Mouse (Mus musculus) ES-E14 (cell line): Measurements from ENCODE around the gene Ankrd35. TPM values are rescaled to one million over a fixed set of nuclear protein-coding genes. Genes with fewer than 3 reads are reported as not detected.

ENCODE experiments used
- DNase-seq: peaks from one replicate; pipeline ENCODE4 v3.0.0-alpha.2; 2013; ENCODE audit warnings: low read depth, low spot score
- H3K27ac ChIP-seq: 2 replicates; pipeline ENCODE4 v1.5.1; 2012; ENCODE audit warnings: low read depth, mild to moderate bottlenecking, low read length, moderate library complexity, mixed read lengths; ENCODE audit not compliant: poor library complexity, insufficient read depth, severe bottlenecking
- H3K36me3 ChIP-seq: 2 replicates; pipeline ENCODE4 v1.6.1; 2012; ENCODE audit warnings: mild to moderate bottlenecking, low read length, moderate library complexity, mixed read lengths; ENCODE audit not compliant: control insufficient read depth, poor library complexity, insufficient read depth, severe bottlenecking
- H3K4me1 ChIP-seq, 2 experiments: fragments of 150-350 bp in 1 of 2; sonication (generic) in 1 of 2; 2 replicates each; pipeline ENCODE4 v1.6.1; 2012; ENCODE audit warnings: low read length in 2 of 2, mild to moderate bottlenecking in 1 of 2, mixed read lengths in 1 of 2; ENCODE audit not compliant: control insufficient read depth in 2 of 2, insufficient read depth in 2 of 2, poor library complexity in 1 of 2
- H3K4me3 ChIP-seq, 2 experiments: fragments of 150-350 bp in 1 of 2; sonication (generic) in 1 of 2; 2 replicates each; pipeline ENCODE4 v1.5.1; 2012; ENCODE audit warnings: low read length in 2 of 2, low read depth in 1 of 2, mild to moderate bottlenecking in 1 of 2, mixed read lengths in 1 of 2; ENCODE audit not compliant: insufficient read depth in 1 of 2, poor library complexity in 1 of 2, severe bottlenecking in 1 of 2
- H3K9ac ChIP-seq: 2 replicates; pipeline ENCODE4 v1.6.1; 2012; ENCODE audit warnings: low read depth, mild to moderate bottlenecking, low read length, mixed read lengths; ENCODE audit not compliant: poor library complexity, insufficient read depth, severe bottlenecking
- H3K9me3 ChIP-seq: fragments of 150-350 bp; sonication (generic); 2 replicates; pipeline ENCODE4 v1.6.1; 2012; ENCODE audit warnings: low read depth, mild to moderate bottlenecking, low read length; ENCODE audit not compliant: control insufficient read depth, insufficient read depth
- CHD2 ChIP-seq: IDR thresholded peaks from 2 replicates; pipeline ENCODE4 v1.6.1; 2014; ENCODE audit warnings: mild to moderate bottlenecking, low read depth, low read length, inconsistent platforms
- HCFC1 ChIP-seq: IDR thresholded peaks from 2 replicates; pipeline ENCODE4 v1.6.1; 2012; ENCODE audit warnings: low read length, inconsistent platforms, borderline replicate concordance; ENCODE audit not compliant: insufficient read depth
- MAFK ChIP-seq: IDR thresholded peaks from 2 replicates; pipeline ENCODE4 v1.6.1; 2014; ENCODE audit warnings: mild to moderate bottlenecking, low read depth, low read length, inconsistent platforms; ENCODE audit not compliant: insufficient read depth
- ZC3H11A ChIP-seq: IDR thresholded peaks from 2 replicates; pipeline ENCODE4 v1.6.1; 2012; ENCODE audit warnings: low read depth, mild to moderate bottlenecking, inconsistent platforms, low read length, borderline replicate concordance
- ZNF384 ChIP-seq: IDR thresholded peaks from 2 replicates; pipeline ENCODE4 v1.6.1; 2012; ENCODE audit warnings: low read depth, low read length, inconsistent platforms
- in situ Hi-C, 2 experiments: fragments of 600-800 bp; cut with MboI; formaldehyde crosslinking; loops; one replicate each; pipeline ENCODE4 v1.15.1; 2025; ENCODE audit warnings: low sequenced_read_pairs in 2 of 2, inconsistent platforms in 1 of 2; ENCODE audit not compliant: unreplicated experiment in 2 of 2
- total RNA-seq: library from RNA; depleted of rRNA; stranded (reverse); fragments of 300-350 nt; gene quantifications from 2 replicates; pipeline ENCODE4 v1.2.3, GENCODE M21; 2012

Ankrd35 gene
- total RNA-seq, 1 experiment: 3.7 TPM

DNA sequence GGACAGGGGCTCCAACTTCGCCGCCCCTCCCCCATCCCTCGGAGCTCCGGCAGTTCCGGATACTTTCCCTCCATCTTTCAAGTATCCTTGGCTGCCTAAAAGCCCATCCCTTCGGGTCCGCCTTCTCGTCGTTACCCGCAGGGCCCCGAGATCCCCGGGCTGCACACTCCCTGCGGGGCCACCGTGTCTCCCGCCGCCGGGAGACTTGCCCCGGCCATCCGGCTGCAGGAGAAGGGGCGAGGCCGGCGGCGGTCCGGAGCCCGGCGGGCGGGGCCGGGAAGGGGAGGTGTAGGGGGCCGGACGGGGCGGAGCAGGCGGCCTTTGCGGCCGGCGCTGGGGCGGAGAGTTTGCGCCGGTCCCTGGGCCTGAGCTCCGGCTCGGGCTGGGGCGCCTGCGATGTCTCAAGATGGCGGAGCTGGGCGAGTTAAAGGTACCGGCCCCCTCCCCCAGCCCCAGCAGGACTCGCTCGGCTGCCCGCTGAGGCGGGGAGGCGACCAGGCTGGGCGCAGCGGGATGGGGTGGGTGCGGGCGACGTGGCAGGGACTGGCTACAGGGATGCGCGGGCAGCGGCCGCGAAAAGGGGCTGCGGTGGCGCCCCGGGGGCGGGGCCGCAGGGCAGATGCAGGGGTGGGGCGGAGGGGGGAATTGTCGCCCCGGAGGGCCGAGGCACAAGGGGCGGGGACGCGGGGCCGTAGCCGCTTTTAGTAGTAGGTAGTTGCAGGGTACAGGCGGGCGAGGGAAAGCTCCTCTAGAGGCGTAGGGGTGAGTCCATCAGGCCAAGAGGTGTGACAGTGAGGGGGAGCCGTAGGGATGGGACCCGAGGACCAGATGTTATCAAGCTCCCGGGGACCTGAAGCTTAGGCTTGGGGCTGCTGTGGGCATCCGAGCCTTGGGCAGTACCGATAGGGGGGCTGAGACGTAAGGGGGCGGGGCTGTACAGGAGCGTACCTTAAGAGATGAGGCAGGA is 27.1 kb downstream of the Ankrd35 start:
- H3K4me3 ChIP-seq: peak overlapping the region; percentile 88 to 92
- peak overlapping the region; percentile 90 for H3K9ac ChIP-seq
- in situ Hi-C loops: no loop called here
- H3K4me1 ChIP-seq: peaks cover 13 to 25% of the 10 kb centered on the region in 2 experiments
- H3K9me3 ChIP-seq: no peaks in the 10 kb centered on the region
- H3K36me3 ChIP-seq: peaks cover 7% of the 10 kb centered on the region; the same call in 1 of the 2 replicates
- peak overlapping the region; percentile 80 for H3K27ac ChIP-seq
- TF ChIP-seq ZC3H11A (no peak), CHD2 (no peak), HCFC1 (no peak; the same call in 1 of the 2 replicates), ZNF384 (no peak), MAFK (no peak)
- peak; percentile 82 for DNase-seq

DNA sequence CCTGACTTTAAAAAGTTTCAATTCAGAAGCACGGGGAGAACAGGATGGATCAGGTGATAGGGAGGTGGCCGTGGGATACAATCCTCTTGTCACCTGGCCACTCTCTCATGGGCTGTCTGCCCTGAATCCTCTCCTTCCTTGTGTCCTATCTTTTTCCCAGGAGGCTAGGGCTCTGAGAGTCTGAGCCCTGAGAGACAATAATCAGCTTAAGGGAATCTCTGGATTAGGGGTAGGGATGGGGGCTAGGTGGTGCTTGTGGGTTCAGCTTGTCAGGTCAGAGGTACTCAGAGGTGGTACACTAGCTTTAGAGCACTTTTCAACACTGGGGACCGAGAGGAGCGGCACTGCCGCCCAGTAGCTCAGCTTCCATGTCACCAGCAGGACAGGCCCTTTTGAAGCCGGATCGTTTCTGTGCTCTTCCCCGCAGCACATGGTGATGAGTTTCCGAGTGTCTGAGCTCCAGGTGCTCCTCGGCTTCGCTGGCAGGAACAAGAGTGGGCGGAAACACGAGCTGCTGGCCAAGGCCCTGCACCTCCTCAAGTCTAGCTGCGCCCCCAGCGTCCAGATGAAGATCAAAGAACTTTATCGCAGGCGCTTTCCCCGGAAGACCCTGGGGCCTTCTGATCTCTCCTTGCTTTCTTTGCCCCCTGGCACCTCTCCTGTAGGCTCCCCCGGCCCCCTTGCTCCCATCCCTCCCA is 29.2 kb downstream of the Ankrd35 start:
- DNase-seq: no peak
- Histone ChIP-seq H3K4me1 (peaks cover 8 to 37% of the 10 kb centered on the region in 2 experiments; a peak in 3 of 4 replicates), H3K36me3 (peaks cover 22% of the 10 kb centered on the region), H3K27ac (no peak overlapping the region), H3K9ac (no peak overlapping the region), H3K9me3 (no peaks in the 10 kb centered on the region), H3K4me3 (no peak overlapping the region)
- no peak for TF ChIP-seq MAFK
- TF ChIP-seq ZNF384: no peak
- TF ChIP-seq HCFC1: no peak
- TF ChIP-seq ZC3H11A: no peak
- TF ChIP-seq CHD2: no peak
- in situ Hi-C loops: no loop called here

DNA sequence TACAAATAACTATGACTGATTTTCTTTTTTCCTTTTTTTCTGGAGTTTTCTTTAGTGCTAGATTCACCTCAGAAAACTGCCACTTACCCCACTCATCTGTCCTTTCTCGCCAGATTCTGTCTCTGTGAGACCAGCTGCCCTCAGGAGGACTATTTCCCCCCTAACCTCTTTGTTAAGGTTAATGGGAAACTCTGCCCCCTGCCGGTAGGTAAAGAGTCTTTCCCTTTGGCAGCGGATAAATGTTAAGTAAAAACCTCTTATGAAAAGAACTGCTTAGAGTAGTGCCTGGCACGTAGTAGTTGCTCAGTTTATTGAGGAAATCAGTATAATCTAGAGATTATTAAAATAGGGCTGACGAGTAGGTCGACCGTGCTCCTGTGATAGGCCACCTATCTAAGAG is 30.4 kb downstream of the Ankrd35 start:
- DNase-seq: peak; percentile 56

DNA sequence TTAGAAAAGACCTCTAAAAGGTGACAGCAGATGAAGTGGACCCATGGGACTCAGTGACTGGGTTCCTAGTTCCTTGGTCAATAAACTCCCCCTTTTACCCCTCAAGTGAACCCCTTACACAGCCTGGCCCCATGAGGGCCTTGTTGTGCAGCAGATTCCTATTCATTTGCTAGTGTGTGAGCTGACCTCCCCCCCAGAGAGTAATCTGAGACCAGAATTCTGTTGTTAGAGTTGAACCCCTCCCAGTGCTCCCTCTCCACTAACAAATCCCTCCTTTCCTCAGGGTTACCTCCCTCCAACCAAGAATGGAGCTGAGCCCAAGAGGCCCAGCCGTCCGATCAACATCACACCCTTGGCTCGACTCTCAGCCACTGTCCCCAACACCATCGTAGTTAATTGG is 31.1 kb downstream of the Ankrd35 start:
- no peak overlapping the region for H3K9ac ChIP-seq
- DNase-seq: no peak
- H3K36me3 ChIP-seq: peaks cover 33% of the 10 kb centered on the region
- H3K4me3 ChIP-seq: peak overlapping the region; percentile 22 to 29; a peak in 2 of 4 replicates
- H3K9me3 ChIP-seq: no peaks in the 10 kb centered on the region
- peaks cover 8 to 42% of the 10 kb centered on the region in 2 experiments; a peak in 3 of 4 replicates for H3K4me1 ChIP-seq
- TF ChIP-seq MAFK (no peak), ZC3H11A (no peak), CHD2 (no peak), HCFC1 (no peak), ZNF384 (no peak)
- 0 out of 2 replicates have a peak overlapping the region, but pooled peaks have one; percentile 36 for H3K27ac ChIP-seq
- in situ Hi-C loops: no loop called here

More for the DNA sequence above, 30.4 kb downstream of the Ankrd35 start:
- TF ChIP-seq ZNF384 (no peak), ZC3H11A (no peak), MAFK (no peak), CHD2 (no peak), HCFC1 (no peak)
- peaks cover 33% of the 10 kb centered on the region for H3K36me3 ChIP-seq
- H3K27ac ChIP-seq: no peak overlapping the region
- H3K4me1 ChIP-seq: peaks cover 8 to 42% of the 10 kb centered on the region in 2 experiments; a peak in 3 of 4 replicates
- no peak overlapping the region for H3K9ac ChIP-seq
- H3K9me3 ChIP-seq: no peaks in the 10 kb centered on the region
- in situ Hi-C loops: no loop called here
- H3K4me3 ChIP-seq: no peak overlapping the region
